Mouse (Mus musculus) embryonic facial prominence, embryonic 15.5 days (tissue): ENCODE measurements at regions not wholly inside any gene's neighbourhood (a gene's known extent, or its start where the extent isn't known, plus 50 kb on each side); places are given as distances from the start of the nearest gene placed in this dataset.
"Not testable (repeated sequence)": the region's sequence is repeated elsewhere in the genome, so short reads cannot be mapped to it uniquely, and the experiment has no call there.

Experiments used
- ATAC-seq: fragments of 200-750 bp; cut with Nextera tagmentation; 2 replicates; pipeline ENCODE4 v1.8.0; 2017; ENCODE audit warnings: low read depth, moderate TSS enrichment; ENCODE audit not compliant: insufficient number of reproducible peaks, low FRiP score, low TSS enrichment
- H3K27ac ChIP-seq: fragments of 300-500 bp; sonication (generic); replicated peaks from 2 replicates; pipeline ENCODE4 v1.5.1; 2015; ENCODE audit warnings: mild to moderate bottlenecking, inconsistent platforms
- H3K27me3 ChIP-seq: fragments of 300-500 bp; sonication (generic); 2 replicates; pipeline ENCODE4 v1.6.1; 2015; ENCODE audit warnings: inconsistent platforms
- H3K36me3 ChIP-seq: fragments of 300-500 bp; sonication (generic); 2 replicates; pipeline ENCODE4 v1.6.1; 2015; ENCODE audit warnings: mild to moderate bottlenecking, inconsistent platforms
- H3K4me1 ChIP-seq: fragments of 300-500 bp; sonication (generic); 2 replicates; pipeline ENCODE4 v1.6.1; 2015; ENCODE audit warnings: inconsistent platforms
- H3K4me2 ChIP-seq: fragments of 300-500 bp; sonication (generic); replicated peaks from 2 replicates; pipeline ENCODE4 v1.6.1; 2015; ENCODE audit warnings: mild to moderate bottlenecking, inconsistent platforms
- H3K4me3 ChIP-seq: fragments of 300-500 bp; sonication (generic); replicated peaks from 2 replicates; pipeline ENCODE4 v1.5.1; 2015; ENCODE audit warnings: mild to moderate bottlenecking, inconsistent platforms
- H3K9ac ChIP-seq: fragments of 300-500 bp; sonication (generic); 2 replicates; pipeline ENCODE4 v1.6.1; 2015; ENCODE audit warnings: inconsistent platforms
- H3K9me3 ChIP-seq: fragments of 300-500 bp; sonication (generic); replicated peaks from 2 replicates; pipeline ENCODE4 v1.6.1; 2016; ENCODE audit warnings: inconsistent platforms
- WGBS: fragments of 180-500 bp; shearing (Covaris S2); methylation state at CpG from one replicate; pipeline ENCODE4 v1.1.7; 2015; 5-methylcytosine and 5-hydroxymethylcytosine counted together

DNA sequence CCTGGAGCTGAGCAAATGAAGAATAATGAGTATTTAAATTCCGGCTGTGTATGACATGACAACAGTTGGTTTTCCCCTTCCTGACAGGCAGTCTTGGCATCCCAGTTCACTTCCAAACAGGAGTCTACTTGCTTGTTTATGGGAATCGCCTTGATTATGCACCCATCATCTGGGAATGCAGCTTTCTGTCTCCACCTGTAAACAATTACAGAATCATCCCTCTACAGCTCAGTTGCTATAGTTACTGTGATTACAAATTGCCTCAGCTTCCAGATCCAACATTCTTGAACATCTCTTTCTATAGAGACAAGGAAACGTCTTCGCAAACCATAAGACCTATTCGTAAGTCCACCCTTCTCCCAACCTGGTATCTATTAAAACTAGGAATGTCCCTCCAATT, 582.6 kb upstream of the Igfbp3 start:
- no peak overlapping the region for H3K4me2 ChIP-seq
- H3K27ac ChIP-seq, result no peak overlapping the region
- no peak overlapping the region for H3K4me3 ChIP-seq
- no peak for ATAC-seq
- WGBS, result 50% methylated on average over 5 of the region's 5 CpGs
- H3K36me3 ChIP-seq, result no peaks in the 10 kb centered on the region
- H3K9ac ChIP-seq, result no peak overlapping the region
- no peaks in the 10 kb centered on the region for H3K9me3 ChIP-seq
- H3K4me1 ChIP-seq, result no peaks in the 10 kb centered on the region
- H3K27me3 ChIP-seq, result no peaks in the 10 kb centered on the region

DNA sequence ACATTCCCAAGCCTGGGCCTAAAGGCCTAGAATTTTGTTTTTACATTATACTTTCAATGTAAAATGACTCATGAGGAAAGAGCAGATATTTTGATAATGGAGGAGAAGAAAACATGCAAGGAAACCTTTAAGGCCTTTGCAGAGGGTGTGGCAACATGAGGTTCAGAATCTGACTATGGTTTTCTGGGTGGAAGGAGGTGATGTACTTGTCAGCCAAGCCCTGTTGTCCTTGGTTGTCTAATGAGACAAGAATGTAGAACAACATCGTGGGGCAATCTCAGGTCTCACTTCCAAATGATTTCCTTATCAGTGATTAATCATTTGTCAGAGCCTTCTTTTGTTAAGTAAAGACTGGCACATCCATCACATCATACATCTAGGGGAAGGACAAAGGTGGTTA, 580.5 kb upstream of the Igfbp3 start:
- ATAC-seq, result no peak
- 52% methylated on average over 1 of the region's 1 CpGs for WGBS
- no peaks in the 10 kb centered on the region for H3K36me3 ChIP-seq
- no peak overlapping the region for H3K27ac ChIP-seq
- H3K4me1 ChIP-seq, result no peaks in the 10 kb centered on the region
- no peaks in the 10 kb centered on the region for H3K9me3 ChIP-seq
- no peak overlapping the region for H3K4me2 ChIP-seq
- H3K4me3 ChIP-seq, result no peak overlapping the region
- H3K27me3 ChIP-seq, result no peaks in the 10 kb centered on the region
- no peak overlapping the region for H3K9ac ChIP-seq

DNA sequence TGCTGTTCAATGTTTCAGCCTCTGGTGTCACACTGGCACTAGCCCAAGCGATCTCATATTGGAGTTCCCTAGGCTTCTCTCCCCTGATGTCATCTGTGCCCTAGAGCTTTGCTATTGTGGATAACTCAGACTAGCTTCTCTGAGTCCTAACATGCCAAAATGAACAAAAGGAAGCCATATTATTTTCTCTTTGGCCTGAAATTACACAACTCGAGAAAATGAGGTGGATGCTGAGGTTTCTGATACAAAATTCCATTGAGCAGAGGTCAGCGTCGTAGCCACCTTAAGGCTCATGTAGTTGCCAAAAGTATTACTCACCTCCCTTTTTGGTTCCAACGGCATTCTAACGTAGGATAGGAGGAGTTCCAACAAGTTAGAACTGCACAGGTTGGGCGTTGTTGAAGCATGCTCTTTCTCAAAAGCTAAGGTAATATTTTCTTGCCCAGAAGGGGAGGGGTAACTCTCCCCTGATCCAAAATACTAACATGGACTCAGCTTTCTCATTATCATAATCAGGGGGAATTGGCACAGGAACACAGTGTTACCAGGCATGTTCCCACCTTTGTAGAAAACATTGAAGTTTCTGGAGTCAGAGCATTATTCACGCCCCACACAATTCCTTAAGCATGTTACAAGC, 566.9 kb upstream of the Igfbp3 start:
- Histone ChIP-seq H3K4me2 (no peak overlapping the region), H3K9me3 (no peaks in the 10 kb centered on the region), H3K36me3 (no peaks in the 10 kb centered on the region), H3K4me1 (no peaks in the 10 kb centered on the region), H3K27me3 (no peaks in the 10 kb centered on the region), H3K9ac (no peak overlapping the region), H3K27ac (peak overlapping the region; percentile 51; the same call in 1 of the 2 replicates), H3K4me3 (no peak overlapping the region)
- peak; percentile 54; the same call in 1 of the 2 replicates for ATAC-seq
- 66% methylated on average over 8 of the region's 8 CpGs for WGBS

DNA sequence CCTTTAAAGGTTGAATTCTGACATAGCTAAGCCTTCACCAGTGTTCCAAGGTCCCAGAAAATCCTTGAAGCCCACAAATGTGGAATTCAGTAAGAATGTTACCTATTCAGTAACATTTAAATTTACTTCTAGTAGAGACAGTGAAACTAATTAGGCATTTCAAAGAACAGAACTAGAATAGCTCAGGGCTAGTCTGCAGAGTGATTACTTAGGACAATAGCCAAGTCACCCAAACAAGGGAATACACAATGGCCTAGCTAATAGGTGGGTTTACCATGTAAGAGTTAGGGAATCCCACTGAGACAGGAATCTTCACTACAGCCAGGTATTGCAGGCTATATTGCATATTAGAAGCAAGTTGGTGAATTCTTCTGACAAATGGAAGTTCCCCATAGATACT, 561.6 kb upstream of the Igfbp3 start:
- not testable (repeated sequence) for H3K4me2 ChIP-seq, H3K4me3 ChIP-seq, H3K9me3 ChIP-seq, ATAC-seq, H3K27ac ChIP-seq, H3K36me3 ChIP-seq, H3K27me3 ChIP-seq, H3K4me1 ChIP-seq, H3K9ac ChIP-seq

DNA sequence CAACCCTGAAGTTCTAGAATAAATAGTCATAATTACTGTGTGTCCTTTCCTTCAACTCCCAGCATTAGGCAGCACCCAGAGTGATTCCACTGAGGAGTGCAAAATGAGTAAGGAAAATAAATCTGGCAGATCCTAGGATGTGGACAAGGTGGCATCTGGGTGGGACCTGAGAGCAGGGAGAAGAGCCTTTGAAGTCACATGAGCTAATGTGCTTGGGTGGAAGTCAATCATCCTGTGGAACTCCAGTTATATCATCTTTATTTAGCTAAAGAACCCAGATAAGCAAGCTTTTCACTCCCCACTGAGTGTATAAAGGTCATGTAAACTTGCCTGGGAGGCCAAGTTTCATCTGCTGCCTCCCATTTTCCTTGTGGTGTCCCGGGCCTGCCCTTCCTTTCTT, 551.6 kb upstream of the Igfbp3 start:
- Histone ChIP-seq H3K27ac (no peak overlapping the region), H3K4me2 (no peak overlapping the region), H3K36me3 (no peaks in the 10 kb centered on the region), H3K27me3 (no peaks in the 10 kb centered on the region), H3K4me1 (no peaks in the 10 kb centered on the region), H3K9me3 (no peaks in the 10 kb centered on the region), H3K9ac (no peak overlapping the region), H3K4me3 (no peak overlapping the region)
- WGBS, result 79% methylated on average over 1 of the region's 1 CpGs
- ATAC-seq, result no peak

DNA sequence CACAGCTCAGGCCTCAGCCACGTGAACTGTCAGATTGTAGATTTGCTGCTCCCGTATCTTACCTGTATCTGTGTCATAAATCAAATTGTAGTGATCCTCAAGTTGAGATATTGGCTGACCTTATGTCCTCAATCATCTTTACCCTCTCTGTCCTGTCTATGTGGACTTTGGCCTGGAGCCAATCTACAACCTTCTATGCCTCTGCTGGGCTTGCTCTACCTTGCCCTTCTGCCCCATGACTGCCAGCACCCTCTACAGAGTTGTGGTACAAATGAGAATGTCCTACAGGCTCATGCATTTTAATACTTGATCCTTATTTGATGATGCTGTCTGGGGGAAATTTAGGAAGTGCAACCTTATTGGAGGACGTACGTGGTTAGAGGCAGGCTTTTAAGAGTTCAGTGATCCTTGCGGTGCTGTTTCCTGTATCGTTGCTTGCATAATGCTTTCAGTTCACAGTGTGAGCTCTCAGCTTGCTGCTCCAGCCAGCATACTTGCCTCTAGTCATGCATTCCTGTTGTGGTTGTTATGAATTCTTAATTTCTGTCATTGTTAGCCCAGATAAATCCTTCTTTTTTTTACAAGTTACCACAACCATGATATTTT, 545.2 kb upstream of the Igfbp3 start:
- no peaks in the 10 kb centered on the region for H3K27me3 ChIP-seq
- H3K9ac ChIP-seq, result no peak overlapping the region
- no peak overlapping the region for H3K4me3 ChIP-seq
- H3K4me1 ChIP-seq, result no peaks in the 10 kb centered on the region
- H3K36me3 ChIP-seq, result no peaks in the 10 kb centered on the region
- no peak overlapping the region for H3K27ac ChIP-seq
- 67% methylated on average over 6 of the region's 6 CpGs for WGBS
- H3K4me2 ChIP-seq, result no peak overlapping the region
- no peak for ATAC-seq
- no peaks in the 10 kb centered on the region for H3K9me3 ChIP-seq
